Mouse (Mus musculus) layer of hippocampus, adult 18-20 months (tissue): Measurements from ENCODE around the gene Gm20379. TPM values are rescaled to one million over a fixed set of nuclear protein-coding genes. Genes with fewer than 3 reads are reported as not detected.

Source experiments
- DNase-seq, 2 experiments: peaks; one replicate each; pipeline ENCODE4 v3.0.0; 2022; ENCODE audit warnings: low spot score in 2 of 2
- long read RNA-seq: library from polyadenylated mRNA; stranded (forward); transcript quantifications from one replicate; pipeline ENCODE4 v2.0.0, GENCODE M21; 2021
- total RNA-seq, 2 experiments: library from RNA; stranded (reverse); gene quantifications; 2 replicates each; pipeline ENCODE4 v1.2.3; 2021

Gene Gm20379
- total RNA-seq = not detected
- long read RNA-seq, partial matches to known transcripts = 0 of 1 reads
- long read RNA-seq, other reads (novel, unspliced or antisense) = 0 of 1 reads

DNA sequence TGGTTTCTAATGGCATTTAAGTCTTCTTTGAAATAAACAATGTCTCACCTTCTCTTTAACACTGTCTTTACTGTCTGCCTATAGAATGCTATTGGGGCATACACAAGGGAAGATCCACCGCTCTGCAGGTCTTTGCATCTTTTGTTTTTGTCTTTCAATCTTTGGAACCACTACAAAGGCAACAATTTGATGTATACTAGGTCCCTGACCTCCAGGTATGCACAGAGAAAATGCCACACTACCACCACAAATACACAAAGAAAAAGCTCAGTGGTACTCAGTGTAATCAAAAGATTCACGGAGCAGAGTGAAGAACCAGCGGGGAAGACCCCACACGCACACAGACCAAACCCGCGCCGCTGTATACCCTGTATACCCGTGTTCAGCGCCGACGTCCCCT lies at the start of gene Gm20379:
Gene Gm20379, plus strand, starts transcription at position 301 of the 400 bp plus-strand sequence.
- no peak for DNase-seq

- no peak for DNase-seq
These were observed 44.5 kb upstream of the Gm20379 start for GRCm38 (mm10) chr13:92261329-92261728.

- no peak for DNase-seq
These were observed 42.2 kb upstream of the Gm20379 start for GRCm38 (mm10) chr13:92263566-92263965.

- no peak for DNase-seq
These were observed 38.7 kb upstream of the Gm20379 start for GRCm38 (mm10) chr13:92267076-92267475.

DNA sequence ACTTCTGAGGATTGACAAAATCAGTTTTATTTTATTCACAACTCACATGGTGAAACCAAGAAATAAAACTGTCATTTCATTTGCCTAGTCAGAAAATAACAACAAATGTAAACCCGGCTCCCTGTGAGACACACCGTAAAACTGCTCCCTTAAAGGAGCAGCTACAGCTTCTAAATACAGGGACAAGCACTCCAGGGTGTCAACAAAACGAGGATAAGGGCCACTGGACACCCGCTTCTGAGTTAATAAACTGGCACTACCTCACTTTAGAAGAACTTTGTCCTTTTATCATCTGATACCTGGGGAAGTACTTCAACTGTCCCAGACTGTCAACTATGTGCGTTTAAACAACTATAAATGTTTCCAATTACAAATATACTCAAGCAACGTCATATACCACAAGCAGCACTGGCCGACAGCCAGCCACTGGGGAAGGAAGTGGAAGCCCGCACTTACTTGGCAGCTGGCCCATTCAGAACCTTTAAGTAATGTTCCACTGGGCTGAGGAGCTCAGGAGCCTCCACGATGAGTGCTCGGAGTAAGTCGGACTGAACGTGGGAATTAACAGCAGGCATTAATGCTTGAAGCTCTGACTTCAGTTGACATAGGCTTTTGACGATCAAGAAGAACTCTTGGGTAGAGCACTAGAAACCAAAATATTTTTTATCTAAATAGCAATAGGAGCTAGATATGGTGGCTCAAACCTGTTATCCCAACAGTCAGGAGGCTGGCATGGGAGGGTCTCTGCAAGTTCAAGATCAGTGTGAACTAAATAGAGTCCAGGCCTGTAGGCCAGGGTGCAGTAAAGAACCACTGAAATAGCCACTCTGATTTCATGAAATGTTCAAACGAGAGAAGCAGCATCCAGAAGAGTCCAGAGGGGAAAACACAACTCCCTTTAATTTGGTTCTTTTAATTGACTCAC lies 31.2 kb upstream of the Gm20379 start:
- peak in 1 of 2 experiments; percentile 29 for DNase-seq

DNA sequence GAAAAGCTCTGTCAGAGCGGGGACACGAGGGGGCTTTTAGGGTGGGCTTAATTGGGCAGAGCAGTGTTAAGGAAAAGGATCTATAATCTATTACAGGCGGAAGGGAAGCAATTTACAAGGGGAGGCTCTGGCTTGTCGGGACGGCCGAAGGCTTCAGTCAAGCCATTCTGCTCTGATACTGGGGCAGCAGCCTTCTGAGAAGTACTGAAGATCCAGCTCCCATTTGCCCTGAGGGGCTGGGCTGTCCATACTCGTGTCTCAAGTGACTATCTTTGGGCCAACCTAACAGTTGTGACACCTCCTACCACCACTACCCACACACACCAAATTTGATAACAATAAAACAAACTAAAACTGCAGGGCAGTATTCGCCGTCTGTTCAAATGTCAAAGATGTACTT lies 30.5 kb upstream of the Gm20379 start:
- no peak for DNase-seq

DNA sequence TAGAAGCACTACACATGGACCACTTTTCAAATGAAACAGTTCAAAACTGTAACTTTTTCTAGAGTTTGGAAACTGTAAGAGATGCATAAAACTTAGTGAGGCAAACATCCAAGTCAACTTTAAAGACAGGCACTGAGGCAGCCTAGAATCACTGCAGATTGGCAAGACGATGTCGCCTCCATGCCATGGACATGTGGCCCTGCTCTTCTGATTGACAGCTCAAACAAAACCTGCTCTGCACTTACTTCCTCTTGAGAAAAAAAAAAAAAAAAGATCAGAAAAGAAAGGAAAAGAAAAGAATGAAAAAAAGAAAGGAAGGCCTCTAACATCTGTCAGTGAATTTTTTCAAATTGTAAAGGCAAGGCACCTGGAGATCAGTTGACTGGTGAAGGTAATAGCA lies 28.8 kb upstream of the Gm20379 start:
- DNase-seq = no peak

- DNase-seq = no peak
These were observed 14.2 kb upstream of the Gm20379 start for GRCm38 (mm10) chr13:92291605-92292004.

GRCm38 (mm10) chr13:92293883-92294282 lies 11.9 kb upstream of the Gm20379 start:
- no peak for DNase-seq

DNA sequence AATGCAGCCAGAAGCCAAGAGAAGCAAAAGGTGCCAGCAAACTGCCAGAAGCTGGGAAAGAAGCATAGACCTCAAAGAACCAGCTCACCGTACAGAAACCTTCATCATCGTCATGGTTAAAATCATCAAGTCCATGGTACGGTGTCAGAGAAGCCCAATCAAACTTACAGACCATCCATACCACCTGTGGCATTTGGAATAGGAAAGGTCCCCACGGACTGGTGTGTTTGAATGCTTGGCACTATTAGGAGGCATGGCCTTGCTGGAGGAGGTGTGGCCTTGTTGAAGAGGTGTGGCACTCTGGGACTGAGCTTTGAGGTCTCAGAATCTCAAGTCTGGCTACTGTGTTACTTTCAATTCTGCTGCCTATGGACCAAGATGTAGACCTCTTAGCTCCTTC lies 9.3 kb upstream of the Gm20379 start:
- DNase-seq = no peak

DNA sequence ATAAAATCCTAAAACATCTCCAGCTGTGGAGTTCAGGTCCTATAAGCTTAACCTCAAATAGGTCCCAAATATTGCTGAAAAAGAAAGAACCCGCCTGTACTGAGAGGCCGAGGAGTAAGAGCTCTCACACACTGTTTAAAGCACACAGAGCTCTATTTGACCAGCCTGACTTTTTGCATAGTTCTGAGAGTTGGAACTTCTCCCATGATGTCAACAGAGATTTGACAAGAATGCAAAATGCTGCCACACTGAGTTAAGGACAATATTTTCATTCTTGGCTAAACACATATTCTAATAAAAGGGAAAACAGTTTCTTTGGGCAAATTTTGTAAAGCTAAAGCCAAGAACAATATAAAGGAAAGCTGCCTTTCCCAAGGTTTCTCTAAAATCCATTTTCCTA lies 8.8 kb upstream of the Gm20379 start:
- DNase-seq = no peak

- no peak for DNase-seq
These were observed 6.3 kb upstream of the Gm20379 start for GRCm38 (mm10) chr13:92299522-92299921.

- no peak for DNase-seq
These were observed 4.0 kb upstream of the Gm20379 start for GRCm38 (mm10) chr13:92301754-92302153.

GRCm38 (mm10) chr13:92302466-92302865 lies 3.3 kb upstream of the Gm20379 start:
- peak in 1 of 2 experiments; percentile 35 for DNase-seq

- DNase-seq = no peak
These were observed 2.5 kb upstream of the Gm20379 start for GRCm38 (mm10) chr13:92303062-92303948.

DNA sequence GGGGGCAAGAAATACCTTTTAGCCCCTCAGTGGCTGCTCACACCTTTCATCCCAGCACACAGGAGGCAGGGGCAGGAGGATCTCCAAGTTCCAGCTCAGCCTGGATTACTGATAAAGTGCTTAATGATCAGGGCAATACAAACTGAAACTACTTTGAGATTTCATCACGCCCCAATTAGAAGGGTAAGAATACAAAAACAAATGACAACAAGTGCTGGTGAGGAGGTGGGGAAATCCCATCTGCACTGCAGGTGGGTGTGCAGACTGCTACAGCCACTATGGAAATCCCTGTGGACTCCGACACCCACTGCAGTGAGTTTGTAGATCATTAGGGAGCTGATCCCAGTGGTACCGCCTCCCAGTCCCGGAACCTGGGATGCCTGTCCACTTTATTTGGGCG lies 1.5 kb upstream of the Gm20379 start:
- no peak for DNase-seq

GRCm38 (mm10) chr13:92314613-92315012 lies 8.8 kb downstream of the Gm20379 start:
- no peak for DNase-seq

- DNase-seq = no peak
These were observed 15.0 kb downstream of the Gm20379 start for GRCm38 (mm10) chr13:92320770-92321169.

DNA sequence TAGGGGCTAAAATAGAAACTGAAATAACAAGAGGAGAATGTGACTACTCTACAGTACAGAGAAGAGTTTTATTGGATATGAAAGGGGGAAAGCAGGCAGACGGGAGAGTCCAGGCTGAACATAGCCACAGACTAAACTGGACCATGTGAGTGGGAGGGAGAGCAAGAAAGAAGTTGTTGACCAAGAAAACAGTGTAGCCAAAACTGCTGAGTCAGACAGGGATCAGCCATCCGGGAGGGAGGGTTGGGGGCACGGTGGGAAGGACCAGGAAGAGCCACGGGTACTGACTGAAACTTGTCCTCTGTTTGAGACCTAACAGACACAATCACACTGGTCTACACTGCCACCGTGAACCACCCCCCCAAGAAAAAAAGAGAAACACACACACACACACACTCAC lies 20.2 kb downstream of the Gm20379 start:
- no peak for DNase-seq

DNA sequence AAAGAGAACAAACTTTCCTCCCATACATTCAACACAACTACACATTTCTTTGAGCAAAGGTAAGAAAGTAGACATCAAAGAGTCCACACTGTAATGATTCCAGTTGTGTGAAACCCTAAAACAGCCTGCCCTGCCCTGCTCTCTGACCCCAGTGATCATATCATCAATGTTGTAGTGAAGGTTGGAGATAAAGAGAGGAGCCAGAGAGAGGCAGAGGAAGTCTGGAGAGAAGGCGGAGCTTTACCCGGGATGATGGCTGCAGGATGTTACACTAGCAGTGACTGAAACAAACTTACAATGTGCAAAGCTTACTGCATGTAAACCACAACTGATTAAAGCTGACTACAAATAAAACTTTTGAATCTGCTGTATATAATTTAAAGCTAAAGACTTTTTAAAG lies 22.2 kb downstream of the Gm20379 start:
- DNase-seq = no peak

DNA sequence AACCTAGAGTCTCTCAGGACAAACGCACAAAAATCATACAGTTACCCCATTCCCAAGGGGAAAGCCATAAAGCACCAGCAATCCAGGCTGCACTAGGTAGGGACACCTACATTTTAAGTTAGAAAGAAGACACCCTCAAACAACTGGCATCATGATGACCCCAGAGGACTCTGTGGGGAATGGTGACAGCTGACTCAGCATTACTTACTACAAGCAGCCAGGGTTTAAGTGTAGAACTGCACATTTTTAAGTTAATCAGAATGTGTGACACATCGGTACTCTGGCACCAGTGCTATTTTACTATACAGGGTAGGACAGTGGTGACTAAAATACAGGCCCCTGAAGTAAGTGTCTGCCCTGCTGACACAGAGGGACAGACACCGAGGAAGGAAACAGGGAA lies 24.8 kb downstream of the Gm20379 start:
- DNase-seq = no peak
